Mouse (Mus musculus): Measurements from ENCODE around the gene Iqgap3. TPM values are rescaled to one million over a fixed set of nuclear protein-coding genes. Genes with fewer than 3 reads are reported as not detected.

Iqgap3 gene
- polyA plus RNA-seq (2014; fragmentation: Nextera tagmentation; extraction: Ambion mirVana), result 2.4 and 3.1 TPM in 2 replicates

DNA sequence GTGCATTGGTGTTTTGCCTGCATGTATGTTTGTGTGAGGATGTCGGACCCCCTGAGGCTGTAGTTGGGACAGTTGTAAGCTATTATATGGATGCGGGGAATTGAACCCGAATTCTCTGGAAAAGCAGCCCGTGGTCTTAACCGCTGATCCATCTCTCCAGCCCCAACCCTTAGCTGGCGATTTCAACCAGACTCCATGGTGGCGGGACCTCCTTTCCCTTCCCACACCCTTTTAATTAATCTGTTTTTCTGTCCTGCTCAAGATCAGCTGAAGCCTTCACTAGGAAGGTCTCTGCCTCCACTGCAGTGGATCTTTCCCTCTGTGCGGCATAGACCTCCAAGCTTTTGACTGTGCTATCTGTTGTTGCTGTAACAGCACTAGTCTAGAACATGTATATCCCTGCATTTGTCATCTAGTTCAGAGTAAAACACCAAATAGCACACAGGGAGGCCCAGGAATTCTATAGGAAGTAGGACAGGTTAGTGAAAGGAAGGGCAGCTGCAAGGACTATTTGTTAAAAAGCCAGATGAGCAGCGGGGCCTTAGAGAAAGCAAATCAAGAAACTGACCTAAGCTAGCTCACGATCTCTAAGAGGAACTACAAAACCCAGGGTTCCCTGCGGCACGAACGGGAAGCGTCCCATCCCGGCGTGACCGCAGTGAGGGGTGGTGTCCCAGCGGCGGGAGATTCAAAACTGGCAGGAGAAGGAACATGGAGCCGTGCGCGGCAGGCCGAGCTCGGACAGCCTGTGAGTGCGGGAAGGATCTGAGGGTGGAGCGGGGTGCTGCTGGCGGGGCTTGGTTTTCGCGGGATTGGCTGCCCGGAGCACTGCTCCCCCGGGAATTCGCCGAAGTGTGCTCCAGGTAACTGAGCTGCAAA, at the start of gene Iqgap3:
TSS of gene Iqgap3 (plus strand) at position 627 of the 879 bp plus-strand sequence.
- Histone ChIP-seq H3K4me3 (replicated peaks; ENCODE audit: low read length) (peak within 1 kb of the TSS; percentile 36), H3K27ac (0 out of 2 replicates have a peak within 1 kb of the TSS, but pooled peaks have one; percentile 33), H3K4me1 (replicated peaks; ENCODE audit: control insufficient read depth, insufficient read depth, low read length) (0 out of 2 replicates have a peak, but pooled peaks cover 6% of the 10 kb centered on the region), H3K9me3 (ENCODE audit: control insufficient read depth, low read length) (no peaks in the 10 kb centered on the region), H3K4me2 (replicated peaks) (peak within 1 kb of the TSS; percentile 67), H3K9ac (peak within 1 kb of the TSS; percentile 44), H3K27me3 (ENCODE audit: control insufficient read depth, insufficient read depth, low read length) (no peaks in the 10 kb centered on the region), H3K36me3 (replicated peaks; ENCODE audit: control insufficient read depth, insufficient read depth) (no peaks in the 10 kb centered on the region)
- peak; percentile 94 for DNase-seq (ENCODE audit: low spot score)
- 19% methylated on average over 33 of the region's 33 CpGs for WGBS
- peak; percentile 86 for ATAC-seq (ENCODE audit: low FRiP score)

DNA sequence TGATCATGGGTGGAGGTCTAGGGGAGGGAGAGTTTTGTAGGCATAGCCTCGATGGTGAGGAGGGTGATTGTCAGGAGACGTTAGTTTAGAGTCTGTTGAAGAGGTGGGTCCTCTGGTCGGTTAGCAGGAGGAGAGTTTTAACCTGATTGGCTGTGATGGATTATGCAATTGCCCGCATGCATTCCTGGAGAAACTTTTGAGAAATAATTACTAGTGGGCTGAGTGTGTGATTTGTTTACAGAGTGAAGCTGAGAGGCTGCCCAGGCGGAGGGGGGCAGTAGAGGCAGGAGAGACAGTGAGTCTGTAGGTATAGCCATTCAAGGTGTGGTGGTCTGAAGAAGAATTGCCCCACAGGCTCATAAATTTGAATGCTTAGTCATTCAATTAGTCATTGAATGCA, 48.3 kb upstream of the Iqgap3 start:
- Histone ChIP-seq H3K9ac (no peak overlapping the region), H3K4me3 (replicated peaks; ENCODE audit: low read length) (no peak overlapping the region), H3K4me2 (replicated peaks) (no peak overlapping the region), H3K9me3 (ENCODE audit: control insufficient read depth, low read length) (no peaks in the 10 kb centered on the region), H3K27ac (no peak overlapping the region), H3K4me1 (replicated peaks; ENCODE audit: control insufficient read depth, insufficient read depth, low read length) (no peaks in the 10 kb centered on the region), H3K36me3 (replicated peaks; ENCODE audit: control insufficient read depth, insufficient read depth) (no peaks in the 10 kb centered on the region), H3K27me3 (ENCODE audit: control insufficient read depth, insufficient read depth, low read length) (0 out of 2 replicates have a peak, but pooled peaks cover 10% of the 10 kb centered on the region)
- no peak for DNase-seq (ENCODE audit: low spot score)
- no peak for ATAC-seq (ENCODE audit: low FRiP score)
- WGBS, result 77% methylated on average over 5 of the region's 5 CpGs

DNA sequence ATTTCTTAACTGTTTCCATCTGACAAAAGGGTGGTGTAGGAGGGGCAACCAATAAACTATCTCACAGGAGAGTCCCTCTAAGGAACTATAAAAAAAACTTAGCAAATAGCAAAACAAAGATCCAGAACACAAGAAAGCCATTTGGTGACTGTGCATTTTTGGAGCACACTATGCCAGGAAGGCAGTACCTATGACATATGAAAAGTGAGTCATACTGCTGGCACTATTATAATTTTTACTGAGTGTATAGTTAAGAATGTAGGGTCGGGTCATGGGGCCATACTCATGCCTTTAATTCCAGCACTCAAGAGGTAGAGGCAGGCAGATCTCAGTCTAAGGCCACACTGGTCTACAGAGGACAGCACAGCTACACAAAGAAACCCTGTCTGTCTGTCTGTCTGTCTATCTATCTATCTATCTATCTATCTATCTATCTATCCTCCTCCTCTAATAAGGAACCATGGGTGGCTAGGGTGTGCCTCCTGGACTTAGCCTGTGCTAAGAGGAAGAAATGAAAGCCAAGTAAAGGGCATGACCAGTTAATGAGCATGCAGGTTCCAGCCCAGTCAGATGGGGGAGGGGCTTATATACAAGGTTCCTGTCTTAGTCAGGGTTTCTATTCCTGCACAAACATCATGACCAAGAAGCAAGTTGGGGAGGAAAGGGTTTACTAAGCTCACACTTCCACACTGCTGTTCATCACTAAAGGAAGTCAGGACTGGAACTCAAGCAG, 46.0 kb upstream of the Iqgap3 start:
- Histone ChIP-seq H3K36me3 (replicated peaks; ENCODE audit: control insufficient read depth, insufficient read depth) (no peaks in the 10 kb centered on the region), H3K9ac (no peak overlapping the region), H3K4me2 (replicated peaks) (no peak overlapping the region), H3K27ac (no peak overlapping the region), H3K4me3 (replicated peaks; ENCODE audit: low read length) (no peak overlapping the region), H3K27me3 (ENCODE audit: control insufficient read depth, insufficient read depth, low read length) (peaks cover 12% of the 10 kb centered on the region; the same call in 1 of the 2 replicates), H3K9me3 (ENCODE audit: control insufficient read depth, low read length) (no peaks in the 10 kb centered on the region), H3K4me1 (replicated peaks; ENCODE audit: control insufficient read depth, insufficient read depth, low read length) (no peaks in the 10 kb centered on the region)
- DNase-seq (ENCODE audit: low spot score) (no peak), ATAC-seq (ENCODE audit: low FRiP score) (no peak)
- WGBS, result 65% methylated on average over 1 of the region's 1 CpGs

DNA sequence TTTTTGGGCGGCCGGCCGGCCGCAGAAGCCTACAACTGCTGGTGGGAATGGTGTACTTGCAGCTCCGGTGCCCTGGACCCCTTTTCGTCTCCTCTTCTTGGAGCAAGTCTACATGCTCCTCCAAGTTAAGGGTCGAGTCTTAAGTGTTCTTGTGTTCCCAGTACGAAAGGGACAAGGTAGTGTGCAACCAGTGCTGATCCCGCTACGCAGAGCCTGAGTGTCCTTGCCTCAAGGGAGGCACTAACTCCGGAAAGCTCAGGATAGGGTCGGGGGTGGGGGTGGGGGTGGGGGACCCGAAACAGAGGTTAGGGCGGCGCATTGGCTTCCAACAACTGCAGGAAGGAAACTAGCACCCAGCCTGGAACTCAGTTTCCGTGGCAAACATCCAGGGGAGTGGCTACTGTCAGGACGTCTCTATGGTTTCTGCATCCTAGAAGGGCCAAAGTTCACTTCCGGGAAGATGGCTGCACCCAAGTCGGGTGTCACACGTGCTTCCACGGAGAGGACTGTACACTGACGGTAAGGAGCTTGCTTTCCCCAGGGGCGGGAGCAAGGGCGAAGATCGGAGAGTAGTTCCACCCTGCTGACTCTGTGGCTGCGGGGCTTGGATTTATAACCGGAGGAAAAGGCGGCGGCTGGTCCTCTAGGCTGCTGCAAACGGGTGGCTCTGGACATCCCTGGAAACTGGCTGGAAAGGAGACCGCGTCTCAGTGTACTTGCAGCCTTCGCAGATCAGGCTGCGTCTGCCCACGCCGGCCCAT, 38.9 kb upstream of the Iqgap3 start, which contains the start of gene Gpatch4:
TSS of gene Gpatch4 (plus strand) at position 448 of the 761 bp plus-strand sequence.
- peak within 1 kb of the TSS; percentile 65 for H3K9ac ChIP-seq
- H3K4me2 ChIP-seq (replicated peaks), result peak within 1 kb of the TSS; percentile 51
- no peaks in the 10 kb centered on the region for H3K9me3 ChIP-seq (ENCODE audit: control insufficient read depth, low read length)
- H3K4me1 ChIP-seq (replicated peaks; ENCODE audit: control insufficient read depth, insufficient read depth, low read length), result peaks cover 9% of the 10 kb centered on the region
- peak; percentile 99 for DNase-seq (ENCODE audit: low spot score)
- peak within 1 kb of the TSS; percentile 74 for H3K4me3 ChIP-seq (replicated peaks; ENCODE audit: low read length)
- WGBS, result 9% methylated on average over 36 of the region's 36 CpGs
- peak; percentile 78 for ATAC-seq (ENCODE audit: low FRiP score)
- H3K27ac ChIP-seq, result peak within 1 kb of the TSS; percentile 53
- H3K36me3 ChIP-seq (replicated peaks; ENCODE audit: control insufficient read depth, insufficient read depth), result no peaks in the 10 kb centered on the region
- H3K27me3 ChIP-seq (ENCODE audit: control insufficient read depth, insufficient read depth, low read length), result peaks cover 13% of the 10 kb centered on the region; the same call in 1 of the 2 replicates

DNA sequence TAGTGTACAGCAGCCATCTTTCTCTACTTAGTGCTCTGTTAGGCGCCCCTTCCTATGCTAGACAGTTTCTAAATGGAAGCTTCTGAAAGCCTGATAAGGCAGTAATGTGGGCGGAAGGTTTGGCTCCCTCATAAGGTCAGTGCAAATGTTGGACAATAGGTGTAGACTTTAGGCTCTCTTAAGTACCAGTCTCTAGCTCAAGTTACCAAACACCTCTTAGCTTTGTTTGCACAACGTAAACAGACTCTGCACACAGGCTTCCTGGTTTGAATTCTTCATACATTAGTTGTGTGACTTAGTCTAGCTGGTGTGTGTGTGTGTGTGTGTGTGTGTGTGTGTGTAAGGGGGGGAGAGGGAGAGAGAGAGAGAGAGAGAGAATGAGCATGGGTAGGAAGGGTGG, 32.2 kb upstream of the Iqgap3 start:
- H3K4me1 ChIP-seq (replicated peaks; ENCODE audit: control insufficient read depth, insufficient read depth, low read length), result no peaks in the 10 kb centered on the region
- H3K4me2 ChIP-seq (replicated peaks), result no peak overlapping the region
- no peaks in the 10 kb centered on the region for H3K27me3 ChIP-seq (ENCODE audit: control insufficient read depth, insufficient read depth, low read length)
- no peak overlapping the region for H3K4me3 ChIP-seq (replicated peaks; ENCODE audit: low read length)
- ATAC-seq (ENCODE audit: low FRiP score) (no peak), DNase-seq (ENCODE audit: low spot score) (no peak)
- H3K9ac ChIP-seq, result no peak overlapping the region
- 89% methylated on average over 3 of the region's 3 CpGs for WGBS
- no peaks in the 10 kb centered on the region for H3K9me3 ChIP-seq (ENCODE audit: control insufficient read depth, low read length)
- peaks cover 39% of the 10 kb centered on the region for H3K36me3 ChIP-seq (replicated peaks; ENCODE audit: control insufficient read depth, insufficient read depth)
- no peak overlapping the region for H3K27ac ChIP-seq

DNA sequence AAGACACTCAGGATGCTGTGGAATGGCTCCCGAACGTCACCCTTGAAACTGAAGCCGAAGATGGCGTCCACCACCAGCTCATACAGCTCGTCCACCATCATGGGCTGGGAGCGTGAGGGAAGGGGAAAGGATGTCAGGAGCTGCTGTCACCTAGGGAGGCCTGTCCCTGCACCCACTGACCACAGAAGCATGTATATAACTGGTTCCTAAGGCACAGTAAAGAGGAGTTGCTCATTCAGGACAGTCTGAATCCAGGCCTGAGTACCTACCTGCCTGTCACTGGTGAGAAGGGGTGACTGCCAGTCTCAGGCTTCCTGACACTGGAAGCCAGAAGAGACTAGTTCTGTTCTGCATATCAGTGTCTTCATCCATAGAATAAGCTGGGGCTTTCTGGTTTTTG, 24.7 kb upstream of the Iqgap3 start:
- Histone ChIP-seq H3K9me3 (ENCODE audit: control insufficient read depth, low read length) (no peaks in the 10 kb centered on the region), H3K9ac (peak overlapping the region; percentile 94; the same call in 1 of the 2 replicates), H3K4me2 (replicated peaks) (peak overlapping the region; percentile 94), H3K4me1 (replicated peaks; ENCODE audit: control insufficient read depth, insufficient read depth, low read length) (peaks cover 14% of the 10 kb centered on the region), H3K27ac (no peak overlapping the region), H3K27me3 (ENCODE audit: control insufficient read depth, insufficient read depth, low read length) (no peaks in the 10 kb centered on the region), H3K4me3 (replicated peaks; ENCODE audit: low read length) (peak overlapping the region; percentile 98; the same call in 1 of the 2 replicates), H3K36me3 (replicated peaks; ENCODE audit: control insufficient read depth, insufficient read depth) (peaks cover 44% of the 10 kb centered on the region)
- DNase-seq (ENCODE audit: low spot score) (no peak), ATAC-seq (ENCODE audit: low FRiP score) (no peak)
- 89% methylated on average over 6 of the region's 6 CpGs for WGBS

DNA sequence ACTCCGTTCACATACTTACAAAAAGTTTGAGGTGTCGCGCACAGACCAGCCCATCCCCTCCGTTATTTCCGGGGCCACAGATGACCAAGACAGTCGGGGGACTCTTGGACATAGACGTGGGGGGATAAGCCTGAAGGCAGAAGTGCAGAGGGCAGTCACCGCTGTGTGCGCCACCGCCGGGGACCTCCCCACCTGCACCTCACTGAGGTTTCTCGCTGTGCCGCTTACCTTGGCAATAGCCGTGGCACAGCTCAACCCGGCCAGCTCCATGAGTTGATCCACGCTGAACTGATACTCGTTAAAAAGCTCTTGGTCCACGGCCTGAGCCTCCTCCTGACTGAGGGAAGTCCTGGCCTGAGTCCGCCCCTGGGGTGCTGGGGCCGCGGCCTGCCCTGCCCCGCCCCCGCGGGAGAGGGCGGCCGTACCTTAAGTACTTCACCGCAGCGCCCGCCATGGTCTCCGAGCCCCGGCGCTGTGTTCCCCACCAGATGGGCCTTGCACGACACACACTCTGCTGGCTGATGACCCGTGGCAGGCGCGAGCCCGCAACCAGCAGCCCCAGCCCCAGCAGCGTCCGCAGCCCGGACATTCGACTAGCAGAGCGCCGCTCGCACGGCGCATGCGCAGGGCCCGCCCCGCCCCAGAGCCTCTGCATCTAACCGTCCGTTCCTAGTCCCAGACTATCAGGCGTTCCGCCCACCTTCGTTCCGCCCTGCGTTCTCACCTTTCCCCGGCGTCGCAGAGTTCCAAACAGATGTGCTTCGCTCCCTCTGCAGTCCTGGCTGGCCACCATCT, 23.7 kb upstream of the Iqgap3 start, which contains the start of gene Naxe:
TSS of gene Naxe (minus strand) at position 594 of the 795 bp plus-strand sequence.
- H3K9me3 ChIP-seq (ENCODE audit: control insufficient read depth, low read length), result no peaks in the 10 kb centered on the region
- peak; percentile 89 for DNase-seq (ENCODE audit: low spot score)
- H3K27ac ChIP-seq, result peak within 1 kb of the TSS; percentile 74
- peak within 1 kb of the TSS; percentile 94 for H3K9ac ChIP-seq
- peak; percentile 96 for ATAC-seq (ENCODE audit: low FRiP score)
- H3K4me1 ChIP-seq (replicated peaks; ENCODE audit: control insufficient read depth, insufficient read depth, low read length), result peaks cover 14% of the 10 kb centered on the region
- H3K27me3 ChIP-seq (ENCODE audit: control insufficient read depth, insufficient read depth, low read length), result no peaks in the 10 kb centered on the region
- peak within 1 kb of the TSS; percentile 94 for H3K4me2 ChIP-seq (replicated peaks)
- peak within 1 kb of the TSS; percentile 98 for H3K4me3 ChIP-seq (replicated peaks; ENCODE audit: low read length)
- H3K36me3 ChIP-seq (replicated peaks; ENCODE audit: control insufficient read depth, insufficient read depth), result peaks cover 34% of the 10 kb centered on the region
- 2% methylated on average over 60 of the region's 60 CpGs for WGBS

DNA sequence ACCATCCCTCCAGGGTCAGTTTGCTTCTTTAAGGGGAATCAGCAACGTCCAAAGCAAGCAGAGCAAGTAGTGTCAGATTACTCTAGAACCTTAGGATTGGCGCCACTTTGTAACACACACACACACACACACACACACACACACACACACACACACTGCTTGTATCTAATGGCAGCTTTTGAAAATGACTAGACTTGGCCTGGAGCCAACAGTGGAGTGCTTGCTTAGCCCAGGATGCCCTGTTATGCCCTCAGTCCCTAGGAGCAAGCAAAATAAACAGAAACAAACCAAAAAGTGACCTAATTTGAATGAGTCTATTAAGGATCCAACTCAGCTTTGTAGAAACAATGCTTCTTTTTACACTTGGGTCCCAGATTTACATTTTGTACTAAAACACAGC, 13.4 kb upstream of the Iqgap3 start:
- ATAC-seq (ENCODE audit: low FRiP score), result no peak
- DNase-seq (ENCODE audit: low spot score), result no peak

More for the DNA sequence above, 13.4 kb upstream of the Iqgap3 start:
- Histone ChIP-seq H3K4me2 (replicated peaks) (no peak overlapping the region), H3K36me3 (replicated peaks; ENCODE audit: control insufficient read depth, insufficient read depth) (no peaks in the 10 kb centered on the region), H3K4me1 (replicated peaks; ENCODE audit: control insufficient read depth, insufficient read depth, low read length) (no peaks in the 10 kb centered on the region), H3K27me3 (ENCODE audit: control insufficient read depth, insufficient read depth, low read length) (no peaks in the 10 kb centered on the region), H3K9me3 (ENCODE audit: control insufficient read depth, low read length) (no peaks in the 10 kb centered on the region), H3K4me3 (replicated peaks; ENCODE audit: low read length) (no peak overlapping the region), H3K9ac (no peak overlapping the region), H3K27ac (no peak overlapping the region)
- 49% methylated on average over 2 of the region's 2 CpGs for WGBS

Data from hindbrain, embryonic 14.5 days (tissue).